Mouse (Mus musculus): ENCODE data around the gene Acadm. TPM values are rescaled to one million over a fixed set of nuclear protein-coding genes. Genes with fewer than 3 reads are reported as not detected.

The Acadm gene
- total RNA-seq, 2 experiments from 2014 or later, result 51.1 to 56.1 TPM

GRCm38 (mm10) chr3:153905251-153906135, 38.9 kb downstream of the Acadm start:
- DNase-seq (ENCODE audit: low spot score in 2 of 2), result no peak

DNA sequence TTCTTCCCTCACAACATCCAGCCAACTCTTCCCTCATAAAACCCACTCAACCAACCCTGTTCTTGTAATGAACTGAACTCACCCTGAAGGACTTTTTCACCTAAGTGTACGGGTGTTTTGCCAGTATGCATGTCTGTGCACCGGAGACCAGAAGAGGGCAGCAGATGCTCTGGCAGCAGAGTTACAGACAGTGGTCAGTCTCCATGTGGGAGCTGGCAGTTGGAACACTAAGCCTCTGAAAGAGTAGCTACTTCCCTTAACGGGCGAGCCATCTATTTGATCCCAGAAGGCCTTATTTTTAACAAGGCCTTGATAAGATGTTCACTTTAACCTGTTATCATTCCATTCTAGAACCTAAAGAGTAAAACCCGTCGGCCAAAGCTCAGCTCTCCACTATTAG, 39.8 kb downstream of the Acadm start:
- peak in 1 of 2 experiments; percentile 33 for DNase-seq (ENCODE audit: low spot score in 2 of 2)

DNA sequence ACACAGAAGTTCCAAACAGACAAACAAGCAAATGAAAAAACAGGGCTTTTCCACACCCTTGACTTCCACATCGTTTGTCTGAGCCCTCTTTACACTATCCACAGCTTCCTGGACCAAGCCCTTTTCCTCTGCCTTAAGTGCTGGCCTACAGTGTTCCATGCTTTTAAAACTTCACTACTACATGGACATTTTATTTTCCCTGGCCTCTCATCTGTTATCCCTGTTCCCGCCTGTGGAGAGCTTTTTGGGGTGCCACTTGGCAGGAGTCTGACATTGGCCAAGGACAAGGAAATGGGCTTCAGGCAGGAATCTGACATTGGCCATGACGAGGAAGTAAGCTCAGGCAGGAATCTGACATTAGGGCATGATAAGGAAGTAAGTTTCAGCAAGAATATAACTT, 41.8 kb downstream of the Acadm start:
- DNase-seq (ENCODE audit: low spot score in 2 of 2), result no peak

- no peak for DNase-seq (ENCODE audit: low spot score in 2 of 2)
Observed at GRCm38 (mm10) chr3:153901904-153902303, 42.5 kb downstream of the Acadm start.

DNA sequence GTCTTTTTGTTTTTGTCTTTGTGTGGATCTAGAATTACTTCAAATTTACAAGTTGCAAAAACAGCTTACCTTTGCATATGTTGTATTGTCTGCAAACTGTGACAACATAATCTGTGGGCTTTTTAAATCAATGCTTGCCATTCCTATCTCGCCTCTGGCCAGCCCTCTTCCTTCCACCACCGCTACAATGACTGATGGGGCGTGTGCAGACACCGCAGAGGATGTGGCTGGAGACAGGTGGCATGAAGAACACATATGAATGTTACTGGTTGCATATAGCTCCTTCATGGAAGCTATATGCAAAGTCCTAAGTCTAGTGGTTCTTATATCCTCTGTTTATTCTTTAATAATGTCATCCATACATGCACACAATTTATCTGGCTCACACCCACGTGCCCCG, 47.2 kb downstream of the Acadm start:
- no peak for DNase-seq (ENCODE audit: low spot score in 2 of 2)

- no peak for DNase-seq (ENCODE audit: low spot score in 2 of 2)
Observed at GRCm38 (mm10) chr3:153895454-153895853, 49.0 kb downstream of the Acadm start.

DNA sequence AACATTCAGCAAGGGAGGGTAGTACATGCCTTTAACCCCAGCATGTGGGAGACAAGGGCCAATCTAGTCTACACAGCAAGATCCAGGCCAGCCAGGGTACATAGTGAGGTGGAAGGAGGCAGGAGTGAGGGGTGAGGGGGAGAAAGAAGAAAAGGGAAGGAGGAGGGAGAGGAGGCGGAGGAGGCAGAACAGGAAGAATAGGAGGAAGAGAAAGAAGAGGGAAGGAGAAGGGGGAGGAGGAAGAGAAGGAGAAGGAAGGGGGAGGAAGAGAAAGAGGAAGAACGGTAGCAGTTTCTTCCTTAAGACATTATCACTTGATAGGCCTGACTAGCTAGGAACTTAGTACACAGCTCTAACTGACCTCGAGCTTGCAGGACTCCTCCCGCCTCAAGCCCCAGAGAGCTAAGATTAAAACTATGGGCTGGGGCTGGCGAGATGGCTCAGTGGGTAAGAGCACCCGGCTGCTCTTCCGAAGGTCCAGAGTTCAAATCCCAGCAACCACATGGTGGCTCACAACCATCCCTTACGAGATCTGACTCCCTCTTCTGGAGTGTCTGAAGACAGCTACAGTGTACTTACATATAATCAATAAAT, 55.1 kb downstream of the Acadm start:
- no peak for DNase-seq (ENCODE audit: low spot score in 2 of 2)

DNA sequence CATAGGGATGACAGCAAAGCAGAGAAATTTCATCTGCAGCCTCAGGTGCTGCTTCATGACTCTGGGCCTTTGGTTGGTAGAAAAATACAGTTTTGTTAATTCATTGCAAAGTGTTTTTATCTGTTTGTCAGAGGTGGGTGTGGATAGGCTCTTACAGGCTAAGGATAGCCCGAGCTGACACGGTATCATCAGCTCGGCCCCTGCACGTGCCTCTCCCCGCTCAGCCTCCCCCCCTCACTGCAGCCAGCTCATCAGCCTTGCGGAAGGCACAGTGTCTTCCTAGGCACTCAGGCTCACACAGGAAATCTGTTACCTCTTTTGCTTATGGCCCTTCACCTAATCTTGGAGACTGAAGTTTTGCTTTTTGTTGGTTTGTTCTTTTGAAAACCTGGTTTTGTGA, 56.3 kb downstream of the Acadm start:
- DNase-seq (ENCODE audit: low spot score in 2 of 2), result no peak

GRCm38 (mm10) chr3:153886296-153886695, 58.1 kb downstream of the Acadm start:
- no peak for DNase-seq (ENCODE audit: low spot score in 2 of 2)

Other genes starting within 250 kb of the Acadm start
- 10 to 100 TPM; 24.7 to 27.0 TPM for gene St6galnac3, start 219.5 kb downstream of the Acadm start, total RNA-seq (2021)
- gene Asb17, start 100.4 kb downstream of the Acadm start, total RNA-seq (2021), result not detected
- under 1 TPM; 0.10 to 0.30 TPM for gene Msh4, start 38.5 kb downstream of the Acadm start, total RNA-seq (2021)
- 10 to 100 TPM; 69.4 to 71.1 TPM for gene Rabggtb, start 31.6 kb downstream of the Acadm start, total RNA-seq (2021)
- gene Slc44a5, start 28.8 kb upstream of the Acadm start, total RNA-seq (2021), result 10 to 100 TPM; 43.4 to 53.7 TPM

Data from layer of hippocampus, adult 18-20 months (tissue).